8 mouse cellular contexts compared by ENCODE assay signal in genomic region chr2:167777331-167778085, GRCm38 (mm10).
A peak's percentile ranks its signal among the peaks of the same experiment; 100 is the strongest.
DNase-seq lines count a peak whose midpoint lies in the region; ATAC-seq and TF ChIP-seq lines count a peak whose summit lies in the region.

No protein-coding gene starts in this region.

- peak overlapping the region; percentile 42 for H3K4me3 ChIP-seq in kidney, adult 2 months (ENCODE audit: insufficient read depth, low read depth, low read length)
- peak overlapping the region; percentile 41 to 61 for H3K4me3 ChIP-seq in liver, embryonic 14.5 days (ENCODE audit: insufficient read depth in 1 of 2, low read depth in 2 of 2, low read length in 2 of 2)
- peak overlapping the region; percentile 50 for H3K4me3 ChIP-seq in stomach, embryonic 15.5 days (replicated peaks)

- ATAC-seq in liver, embryonic 14.5 days (ENCODE audit: insufficient read depth), result peak; percentile 55
- peak; percentile 70 for ATAC-seq in stomach, embryonic 15.5 days (ENCODE audit: insufficient read depth, low FRiP score, low read depth)

- no peak for TF ChIP-seq EP300 in liver, embryonic 14.5 days (IDR thresholded peaks at IDR 0.05; ENCODE audit: low read depth)

- H3K9ac ChIP-seq in liver, embryonic 14.5 days (replicated peaks), result peak overlapping the region; percentile 76
- peak overlapping the region; percentile 67 for H3K9ac ChIP-seq in stomach, embryonic 15.5 days

- no peak for TF ChIP-seq CTCF in kidney, adult 2 months (conservative IDR thresholded peaks at IDR 0.05; ENCODE audit: insufficient read depth, insufficient read length, low read depth, low read length)
- no peak for TF ChIP-seq CTCF in liver, embryonic 14.5 days (IDR thresholded peaks at IDR 0.05; ENCODE audit: low read depth)

- peak; percentile 15 for TF ChIP-seq POLR2A in kidney, adult 2 months (IDR thresholded peaks at IDR 0.05; ENCODE audit: low read depth, low read length)

- 2% methylated on average over 33 of the region's 33 CpGs for WGBS in kidney, adult 2 months
- under 1% methylated on average over 33 of the region's 33 CpGs for WGBS in liver, embryonic 14.5 days (ENCODE audit: insufficient replicate concordance)
- under 1% methylated on average over 33 of the region's 33 CpGs for WGBS in stomach, embryonic 15.5 days

- peak overlapping the region; percentile 57 for H3K27ac ChIP-seq in kidney, adult 2 months (ENCODE audit: insufficient read depth, low read depth, low read length)
- H3K27ac ChIP-seq in liver, embryonic 14.5 days, result peak overlapping the region; percentile 21
- H3K27ac ChIP-seq in stomach, embryonic 15.5 days, result peak overlapping the region; percentile 95

- no peaks in the 10 kb centered on the region for H3K27me3 ChIP-seq in kidney, adult 2 months (replicated peaks; ENCODE audit: control insufficient read depth, insufficient read depth, low read length)
- no peaks in the 10 kb centered on the region for H3K27me3 ChIP-seq in liver, embryonic 14.5 days (ENCODE audit: control insufficient read depth, insufficient read depth, low read length)
- no peaks in the 10 kb centered on the region for H3K27me3 ChIP-seq in stomach, embryonic 15.5 days (replicated peaks)

- H3K36me3 ChIP-seq in kidney, adult 2 months (ENCODE audit: control insufficient read depth, insufficient read depth, low read length), result no peaks in the 10 kb centered on the region
- H3K36me3 ChIP-seq in liver, embryonic 14.5 days (replicated peaks; ENCODE audit: control insufficient read depth, insufficient read depth, low read depth), result no peaks in the 10 kb centered on the region
- H3K36me3 ChIP-seq in stomach, embryonic 15.5 days, result no peaks in the 10 kb centered on the region

- H3K4me2 ChIP-seq in liver, embryonic 14.5 days (ENCODE audit: low read depth), result peak overlapping the region; percentile 81
- H3K4me2 ChIP-seq in stomach, embryonic 15.5 days, result peak overlapping the region; percentile 82

- DNase-seq in layer of hippocampus, adult 11-12 months (ENCODE audit: low spot score), result peak; percentile 65
- DNase-seq in layer of hippocampus, adult 9-10 months (ENCODE audit: low spot score), result no peak
- DNase-seq in embryo, embryonic 9.5 days (ENCODE audit: extremely low spot score), result peak; percentile 86
- DNase-seq in heart, adult 8-10 months (ENCODE audit: low spot score), result peak; percentile 91
- DNase-seq in kidney, adult 2 months, result peak; percentile 86
- DNase-seq in liver, embryonic 14.5 days (ENCODE audit: low read depth in 3 of 3, low spot score in 3 of 3), result no peak
- peak; percentile 93 for DNase-seq in naive thymus-derived CD4-positive, alpha-beta T cell, adult 2 months (ENCODE audit: low read depth)

- H3K4me1 ChIP-seq in kidney, adult 2 months (ENCODE audit: control insufficient read depth, insufficient read depth, low read length), result peaks cover 20% of the 10 kb centered on the region
- peaks cover 6 to 21% of the 10 kb centered on the region in 2 experiments for H3K4me1 ChIP-seq in liver, embryonic 14.5 days (replicated peaks; ENCODE audit: control insufficient read depth in 2 of 2, insufficient read depth in 2 of 2, low read length in 1 of 2)
- peaks cover 48% of the 10 kb centered on the region for H3K4me1 ChIP-seq in stomach, embryonic 15.5 days

- no peaks in the 10 kb centered on the region for H3K9me3 ChIP-seq in liver, embryonic 14.5 days (ENCODE audit: control insufficient read depth, low read length)
- no peaks in the 10 kb centered on the region for H3K9me3 ChIP-seq in stomach, embryonic 15.5 days

Comparison
In these comparisons a context has a peak if more than half of its experiments do, and no peak if none do; other contexts are left out.
1. DNase-seq: peak in layer of hippocampus, adult 11-12 months (single experiment), embryo, embryonic 9.5 days (single experiment), heart, adult 8-10 months (single experiment), kidney, adult 2 months (single experiment) and naive thymus-derived CD4-positive, alpha-beta T cell, adult 2 months (single experiment); none in layer of hippocampus, adult 9-10 months (single experiment) and liver, embryonic 14.5 days (0 of 3).
2. H3K27ac ChIP-seq: peak in every context shown above with its lines; median percentile 95 in stomach, embryonic 15.5 days; 57 in kidney, adult 2 months; 21 in liver, embryonic 14.5 days.
3. Peak in every context shown above with its lines, with median percentiles within 50 percentile points of each other: H3K4me3 ChIP-seq.